Mouse (Mus musculus): Measurements from ENCODE around the gene Rrp9.

GRCm38 (mm10) chr9:106504246-106504645 lies 28.5 kb downstream of the Rrp9 start:
- TF ChIP-seq CTCF (IDR thresholded peaks at IDR 0.05; ENCODE audit: low read depth) (no peak), EP300 (IDR thresholded peaks at IDR 0.05; ENCODE audit: low read depth) (no peak)

Data from heart, postnatal 0 days (tissue).